Mouse (Mus musculus) kidney, postnatal 4 days (tissue): ENCODE measurements around the gene Fbxo21.
A peak's percentile ranks its signal among the peaks of the same experiment; 100 is the strongest.

Experiments
- DNase-seq, 2 experiments: peaks; one replicate each; pipeline ENCODE4 v3.0.0; 2021; ENCODE audit warnings: mixed read lengths in 2 of 2

Fbxo21 gene

GRCm38 (mm10) chr5:118048928-118049327 lies 72.4 kb downstream of the Fbxo21 start:
- DNase-seq, result no peak

- no peak for DNase-seq
Measured at GRCm38 (mm10) chr5:118050743-118051142, 74.2 kb downstream of the Fbxo21 start.

- DNase-seq, result peak; percentile 70 to 80
Measured at GRCm38 (mm10) chr5:118051981-118052662, 75.6 kb downstream of the Fbxo21 start.

- DNase-seq, result no peak
Measured at GRCm38 (mm10) chr5:118053205-118053604, 76.7 kb downstream of the Fbxo21 start.

- no peak for DNase-seq
Measured at GRCm38 (mm10) chr5:118057508-118058111, 81.1 kb downstream of the Fbxo21 start.

GRCm38 (mm10) chr5:118058858-118059257 lies 82.3 kb downstream of the Fbxo21 start:
- no peak for DNase-seq

- no peak for DNase-seq
Measured at GRCm38 (mm10) chr5:118059646-118060045, 83.1 kb downstream of the Fbxo21 start.
